Comparison of ENCODE assay signal across 8 mouse cellular contexts in the genomic region with DNA sequence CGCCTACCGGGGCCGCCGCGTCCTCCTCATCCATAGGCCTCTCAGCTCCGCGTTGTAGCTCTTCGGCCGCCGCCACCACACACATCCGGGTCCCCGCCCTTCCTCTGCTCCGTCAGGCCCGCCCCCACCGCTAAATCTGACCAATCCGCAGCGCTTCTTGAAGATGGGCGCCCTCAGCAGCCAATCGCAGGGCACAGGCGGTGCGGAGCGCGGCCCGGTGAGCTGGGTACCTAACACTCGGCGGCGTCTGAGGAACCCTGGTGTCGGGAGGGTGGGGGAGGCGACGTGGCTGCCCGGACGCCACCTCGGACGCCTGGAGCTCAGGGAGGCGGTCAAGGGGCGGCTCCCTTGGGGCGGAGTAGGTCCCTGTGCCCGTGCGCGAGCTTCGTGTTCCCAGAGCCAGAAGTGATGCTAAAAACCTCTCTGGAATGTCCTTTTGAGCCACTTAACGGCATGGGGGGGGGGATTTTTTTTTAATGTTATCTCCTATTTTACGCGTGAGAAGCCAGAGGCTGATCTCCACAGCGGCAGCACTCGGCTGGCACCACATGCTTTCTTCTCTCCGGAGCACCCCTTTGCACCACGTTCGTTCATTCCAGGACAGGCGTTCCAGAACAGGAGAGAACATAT. TPM values are rescaled to one million over a fixed set of nuclear protein-coding genes. Genes with fewer than 3 reads are reported as not detected.
DNase-seq lines count a peak whose midpoint lies in the region; ATAC-seq lines count a peak whose summit lies in the region.

A gene (minus strand): TSS at position 106 of the 630 bp plus-strand sequence.

- peak within 1 kb of the TSS; percentile 89 for H3K9ac ChIP-seq in hindbrain, embryonic 15.5 days

- peak within 1 kb of the TSS; percentile 88 for H3K27ac ChIP-seq in hindbrain, embryonic 15.5 days (replicated peaks)

- no peaks in the 10 kb centered on the region for H3K27me3 ChIP-seq in hindbrain, embryonic 15.5 days

- peaks cover 25% of the 10 kb centered on the region for H3K4me1 ChIP-seq in hindbrain, embryonic 15.5 days (replicated peaks)

- H3K36me3 ChIP-seq in hindbrain, embryonic 15.5 days, result peaks cover 16% of the 10 kb centered on the region

- peak; percentile 97 for DNase-seq in T-cell, adult 2 months (ENCODE audit: low spot score)
- DNase-seq in cerebellum, postnatal 36 days, result peak; percentile 98 to 99
- peak; percentile 99 for DNase-seq in frontal cortex, postnatal 36 days (ENCODE audit: low spot score in 2 of 2)
- DNase-seq in left cerebral cortex, adult 11 months (ENCODE audit: low spot score), result peak; percentile 93
- peak; percentile 98 to 99 for DNase-seq in lung, postnatal 4 days
- peak; percentile 96 for DNase-seq in retina, postnatal 7 days (ENCODE audit: low read depth, low spot score)
- peak; percentile 99 for DNase-seq in urinary bladder, adult 2 months (ENCODE audit: low spot score)

- peak within 1 kb of the TSS; percentile 93 for H3K4me3 ChIP-seq in hindbrain, embryonic 15.5 days

- ATAC-seq in hindbrain, embryonic 15.5 days (ENCODE audit: low FRiP score, low read depth), result peak; percentile 99

- no peaks in the 10 kb centered on the region for H3K9me3 ChIP-seq in hindbrain, embryonic 15.5 days

- WGBS in hindbrain, embryonic 15.5 days, result under 1% methylated on average over 49 of the region's 50 CpGs

- peak within 1 kb of the TSS; percentile 65 for H3K4me2 ChIP-seq in hindbrain, embryonic 15.5 days

RNA-seq across cellular contexts. Expression of the gene that starts here (rescaled TPM):
- polyA plus RNA-seq in hindbrain, embryonic 15.5 days (2015; fragmentation: Nextera tagmentation; extraction: Ambion mirVana), result 87.9 and 93.5 TPM in 2 replicates
- polyA plus RNA-seq in urinary bladder, adult 2 months (2012; rRNA removed), result 43.7 and 50.0 TPM in 2 replicates

Comparison
In these comparisons a context has a peak if more than half of its experiments do, and no peak if none do; other contexts are left out.
1. Peak in every context shown above with its lines: DNase-seq, ATAC-seq, H3K4me3 ChIP-seq and H3K27ac ChIP-seq.